Mouse (Mus musculus) CH12.LX (cell line): ENCODE measurements around the gene Coq6. TPM values are rescaled to one million over a fixed set of nuclear protein-coding genes. Genes with fewer than 3 reads are reported as not detected.
A peak's percentile ranks its signal among the peaks of the same experiment; 100 is the strongest.

ENCODE experiments used
- DNase-seq: peaks from one replicate; pipeline ENCODE4 v3.0.0-alpha.2; 2013; ENCODE audit errors: extremely low read depth
- H3K27ac ChIP-seq: 2 replicates; pipeline ENCODE4 v1.5.1; 2012; ENCODE audit warnings: low read depth, mild to moderate bottlenecking, control low read depth, moderate library complexity; ENCODE audit not compliant: insufficient read depth
- H3K27me3 ChIP-seq: replicated peaks from 2 replicates; pipeline ENCODE3; 2012; ENCODE audit warnings: inconsistent platforms
- H3K36me3 ChIP-seq, 2 experiments: replicated peaks in 1 of 2; 2 replicates each; pipeline versions ENCODE3 to v1.6.1; 2012; ENCODE audit warnings: inconsistent platforms in 1 of 2, low read length in 1 of 2, mild to moderate bottlenecking in 1 of 2, mixed read lengths in 1 of 2, moderate library complexity in 1 of 2; ENCODE audit not compliant: control insufficient read depth in 1 of 2, insufficient read depth in 1 of 2
- H3K4me1 ChIP-seq, 2 experiments: 2 replicates each; pipeline ENCODE4 v1.6.1; 2012; ENCODE audit warnings: inconsistent platforms in 1 of 2, moderate library complexity in 1 of 2; ENCODE audit not compliant: insufficient read depth in 2 of 2, control insufficient read depth in 1 of 2
- H3K4me2 ChIP-seq: 2 replicates; pipeline ENCODE4 v1.6.1; 2012; ENCODE audit warnings: low read depth, mild to moderate bottlenecking, control low read depth; ENCODE audit not compliant: poor library complexity, insufficient read depth, severe bottlenecking
- H3K4me3 ChIP-seq, 3 experiments: fragments of 150-350 bp in 1 of 3; sonication (generic) in 1 of 3; replicated peaks in 1 of 3; 2 replicates each; pipeline versions ENCODE3 to v1.5.1; 2011 to 2012; ENCODE audit warnings: low read depth in 2 of 3, low read length in 2 of 3, mild to moderate bottlenecking in 2 of 3, moderate library complexity in 2 of 3, control low read depth in 1 of 3, improper control_type of control experiment in 1 of 3, inconsistent platforms in 1 of 3, mixed read lengths in 1 of 3; ENCODE audit not compliant: poor library complexity in 1 of 3
- H3K79me2 ChIP-seq: replicated peaks from 2 replicates; pipeline ENCODE4 v1.6.1; 2012; ENCODE audit warnings: mild to moderate bottlenecking, moderate library complexity; ENCODE audit not compliant: control insufficient read depth, poor library complexity, insufficient read depth, severe bottlenecking; ENCODE audit errors: extremely low read depth
- H3K9ac ChIP-seq: 2 replicates; pipeline ENCODE4 v1.6.1; 2012; ENCODE audit warnings: low read depth, mild to moderate bottlenecking, control low read depth, moderate library complexity; ENCODE audit not compliant: insufficient read depth
- H3K9me3 ChIP-seq: replicated peaks from 2 replicates; pipeline ENCODE3; 2012; ENCODE audit warnings: low read length, inconsistent platforms, mixed read lengths
- BHLHE40 ChIP-seq: IDR thresholded peaks from 2 replicates; pipeline ENCODE4 v1.6.1; 2011; ENCODE audit warnings: mild to moderate bottlenecking, low read depth, low read length, improper control_type of control experiment
- CHD2 ChIP-seq: IDR thresholded peaks from 2 replicates; pipeline ENCODE4 v1.6.1; 2011; ENCODE audit warnings: low read length, improper control_type of control experiment
- CTCF ChIP-seq, 2 experiments: IDR thresholded peaks in 1 of 2; conservative IDR thresholded peaks in 1 of 2; 2 replicates each; pipeline ENCODE4 v1.5.1; 2011 to 2012; ENCODE audit warnings: low read depth in 2 of 2, low read length in 2 of 2, improper control_type of control experiment in 1 of 2, inconsistent platforms in 1 of 2, mild to moderate bottlenecking in 1 of 2, moderate library complexity in 1 of 2
- E2F4 ChIP-seq: IDR thresholded peaks from 2 replicates; pipeline ENCODE4 v1.6.1; 2011; ENCODE audit warnings: low read depth, low read length, improper control_type of control experiment; ENCODE audit not compliant: insufficient replicate concordance
- ELF1 ChIP-seq: IDR thresholded peaks from 2 replicates; pipeline ENCODE4 v1.6.1; 2014; ENCODE audit warnings: low read depth, mild to moderate bottlenecking, inconsistent platforms, low read length, improper control_type of control experiment
- ETS1 ChIP-seq: conservative IDR thresholded peaks from 2 replicates; pipeline ENCODE4 v1.6.1; 2012; ENCODE audit warnings: low read depth, mild to moderate bottlenecking, inconsistent platforms, low read length, improper control_type of control experiment, moderate library complexity
- GABPA ChIP-seq: IDR thresholded peaks from 2 replicates; pipeline ENCODE4 v1.6.1; 2012; ENCODE audit warnings: low read depth, low read length, improper control_type of control experiment, inconsistent platforms; ENCODE audit not compliant: insufficient replicate concordance
- HCFC1 ChIP-seq: IDR thresholded peaks from 2 replicates; pipeline ENCODE4 v1.6.1; 2012; ENCODE audit warnings: low read depth, mild to moderate bottlenecking, inconsistent platforms, low read length, improper control_type of control experiment
- IRF4 ChIP-seq: IDR thresholded peaks from 2 replicates; pipeline ENCODE4 v1.6.1; 2014; ENCODE audit warnings: low read depth, mild to moderate bottlenecking, inconsistent platforms, low read length, improper control_type of control experiment
- KAT2A ChIP-seq: IDR thresholded peaks from 2 replicates; pipeline ENCODE4 v1.6.1; 2012; ENCODE audit warnings: low read length, improper control_type of control experiment, inconsistent platforms; ENCODE audit not compliant: insufficient replicate concordance
- MAFK ChIP-seq: IDR thresholded peaks from 2 replicates; pipeline ENCODE4 v1.6.1; 2011; ENCODE audit warnings: low read length, improper control_type of control experiment; ENCODE audit not compliant: insufficient replicate concordance
- MAX ChIP-seq: IDR thresholded peaks from 2 replicates; pipeline ENCODE4 v1.6.1; 2011; ENCODE audit warnings: low read length, improper control_type of control experiment
- MEF2A ChIP-seq: IDR thresholded peaks from 2 replicates; pipeline ENCODE4 v1.6.1; 2014; ENCODE audit warnings: low read depth, mild to moderate bottlenecking, inconsistent platforms, low read length, improper control_type of control experiment, borderline replicate concordance
- MXI1 ChIP-seq: IDR thresholded peaks from 2 replicates; pipeline ENCODE4 v1.6.1; 2011; ENCODE audit warnings: mild to moderate bottlenecking, low read depth, low read length, improper control_type of control experiment
- MYC ChIP-seq: IDR thresholded peaks from 2 replicates; pipeline ENCODE4 v1.6.1; 2011; ENCODE audit warnings: low read depth, mild to moderate bottlenecking, improper control_type of control experiment, low read length
- NELFE ChIP-seq: IDR thresholded peaks from 2 replicates; pipeline ENCODE4 v1.6.1; 2011; ENCODE audit warnings: low read depth, low read length, improper control_type of control experiment
- NRF1 ChIP-seq: IDR thresholded peaks from 2 replicates; pipeline ENCODE4 v1.6.1; 2014; ENCODE audit warnings: low read depth, mild to moderate bottlenecking, inconsistent platforms, low read length, improper control_type of control experiment, moderate library complexity
- POLR2A ChIP-seq: IDR thresholded peaks from 2 replicates; pipeline ENCODE4 v1.6.1; 2011; ENCODE audit warnings: low read depth, mild to moderate bottlenecking, improper control_type of control experiment, low read length
- RAD21 ChIP-seq: IDR thresholded peaks from 2 replicates; pipeline ENCODE4 v1.6.1; 2011; ENCODE audit warnings: low read depth, mild to moderate bottlenecking, low read length, improper control_type of control experiment, moderate library complexity
- RCOR1 ChIP-seq: conservative IDR thresholded peaks from 2 replicates; pipeline ENCODE4 v1.6.1; 2012; ENCODE audit warnings: low read depth, mild to moderate bottlenecking, inconsistent platforms, low read length, improper control_type of control experiment
- SIN3A ChIP-seq: IDR thresholded peaks from 2 replicates; pipeline ENCODE4 v1.6.1; 2012; ENCODE audit warnings: low read length, improper control_type of control experiment, inconsistent platforms
- TBP ChIP-seq: conservative IDR thresholded peaks from 2 replicates; pipeline ENCODE4 v1.6.1; 2011; ENCODE audit warnings: low read depth, low read length, improper control_type of control experiment
- TCF12 ChIP-seq: IDR thresholded peaks from 2 replicates; pipeline ENCODE4 v1.6.1; 2014; ENCODE audit warnings: low read depth, mild to moderate bottlenecking, inconsistent platforms, low read length, improper control_type of control experiment
- UBTF ChIP-seq: IDR thresholded peaks from 2 replicates; pipeline ENCODE4 v1.6.1; 2012; ENCODE audit warnings: low read depth, mild to moderate bottlenecking, inconsistent platforms, low read length, improper control_type of control experiment, moderate library complexity
- USF1 ChIP-seq: IDR thresholded peaks from 2 replicates; pipeline ENCODE4 v1.6.1; 2014; ENCODE audit warnings: low read depth, mild to moderate bottlenecking, inconsistent platforms, low read length, improper control_type of control experiment
- ZC3H11A ChIP-seq: IDR thresholded peaks from 2 replicates; pipeline ENCODE4 v1.6.1; 2012; ENCODE audit warnings: low read depth, mild to moderate bottlenecking, inconsistent platforms, low read length, improper control_type of control experiment
- ZKSCAN1 ChIP-seq: IDR thresholded peaks from 2 replicates; pipeline ENCODE4 v1.6.1; 2012; ENCODE audit warnings: low read depth, inconsistent platforms, low read length, improper control_type of control experiment, borderline replicate concordance
- ZMIZ1 ChIP-seq: IDR thresholded peaks from 2 replicates; pipeline ENCODE4 v1.6.1; 2012; ENCODE audit warnings: low read depth, mild to moderate bottlenecking, inconsistent platforms, low read length, improper control_type of control experiment
- ZNF384 ChIP-seq: IDR thresholded peaks from 2 replicates; pipeline ENCODE4 v1.6.1; 2012; ENCODE audit warnings: low read depth, low read length, improper control_type of control experiment, inconsistent platforms
- dilution Hi-C: fragments of 300-500 bp; cut with MboI; formaldehyde crosslinking; loops from 2 replicates; pipeline ENCODE4 v1.14.3; 2020; ENCODE audit warnings: low sequenced_read_pairs; ENCODE audit not compliant: extremely low pct_unique_long_range_greater_than_20kb, extremely low pct_ligation_motif_present
- in situ Hi-C: fragments of 300-500 bp; cut with MboI; formaldehyde crosslinking; loops from 3 replicates; pipeline ENCODE4 v1.14.3; 2019; ENCODE audit warnings: low sequenced_read_pairs, low pct_ligation_motif_present, low pct_unique_long_range_greater_than_20kb, mixed read lengths
- polyA plus RNA-seq: library from polyadenylated mRNA; unstranded; fragments of >175 nt; gene quantifications from 2 replicates; pipeline ENCODE4 v1.2.1, GENCODE M21; 2012; ENCODE audit warnings: low read depth; ENCODE audit not compliant: insufficient read length
- total RNA-seq, 2 experiments: library from RNA; depleted of rRNA; stranded (reverse); fragments of 300-350 nt in 1 of 2; fragments of >200 nt in 1 of 2; gene quantifications; 2 replicates each; pipeline ENCODE4 v1.2.3; 2012 to 2014

Coq6 gene
- total and polyA plus RNA-seq, 3 experiments, result 23.6 to 37.8 (median 31.9) TPM

DNA sequence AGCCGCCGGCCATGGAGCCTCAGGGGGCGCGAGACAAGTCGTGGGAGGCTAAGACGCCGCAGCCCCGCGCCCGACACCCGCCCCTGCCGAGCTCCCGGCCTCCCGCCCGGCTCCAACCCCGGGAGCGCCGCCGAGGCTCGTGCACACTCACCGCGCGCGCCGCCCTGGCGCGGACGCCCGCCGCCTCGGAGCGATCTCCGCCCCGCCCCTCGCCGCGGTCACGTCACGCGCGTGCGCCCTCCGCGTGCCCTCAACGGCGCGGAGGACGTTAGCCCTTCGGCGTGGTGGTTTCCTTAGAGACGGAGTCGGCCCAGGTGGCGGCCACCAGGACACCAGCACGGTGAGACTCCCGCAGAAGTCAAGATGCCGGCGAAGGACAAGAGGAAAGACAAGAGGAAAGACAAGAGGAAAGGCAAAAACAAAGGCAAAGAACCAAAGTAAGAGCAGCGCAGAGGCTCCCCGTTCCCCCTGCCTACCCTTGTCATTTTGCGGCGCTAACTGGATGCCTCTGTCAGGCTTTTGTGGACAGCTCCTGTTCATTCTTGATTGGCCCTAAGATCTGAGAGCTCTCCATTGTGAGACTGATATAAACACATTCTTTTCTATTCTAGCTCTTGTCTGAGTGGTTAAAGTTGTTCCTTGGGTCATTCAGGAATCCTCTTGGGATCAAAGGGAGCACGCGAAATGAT lies 47.5 kb downstream of the Coq6 start, which contains the start of the genes Entpd5 and Bbof1 (continued):
- TF ChIP-seq HCFC1 (no peak), ZNF384 (no peak), ZC3H11A (no peak), RCOR1 (no peak), IRF4 (0 out of 2 replicates have a peak, but pooled peaks have one; percentile 3), MXI1 (peak; percentile 91), MAFK (no peak), CTCF (conservative IDR thresholded peaks at IDR 0.05 in 1 of 2, IDR thresholded peaks at IDR 0.05 in 1 of 2; ENCODE audit: low read depth in 2 of 2, low read length in 2 of 2) (no peak), MEF2A (no peak), SIN3A (peak; percentile 76), E2F4 (no peak)

DNA sequence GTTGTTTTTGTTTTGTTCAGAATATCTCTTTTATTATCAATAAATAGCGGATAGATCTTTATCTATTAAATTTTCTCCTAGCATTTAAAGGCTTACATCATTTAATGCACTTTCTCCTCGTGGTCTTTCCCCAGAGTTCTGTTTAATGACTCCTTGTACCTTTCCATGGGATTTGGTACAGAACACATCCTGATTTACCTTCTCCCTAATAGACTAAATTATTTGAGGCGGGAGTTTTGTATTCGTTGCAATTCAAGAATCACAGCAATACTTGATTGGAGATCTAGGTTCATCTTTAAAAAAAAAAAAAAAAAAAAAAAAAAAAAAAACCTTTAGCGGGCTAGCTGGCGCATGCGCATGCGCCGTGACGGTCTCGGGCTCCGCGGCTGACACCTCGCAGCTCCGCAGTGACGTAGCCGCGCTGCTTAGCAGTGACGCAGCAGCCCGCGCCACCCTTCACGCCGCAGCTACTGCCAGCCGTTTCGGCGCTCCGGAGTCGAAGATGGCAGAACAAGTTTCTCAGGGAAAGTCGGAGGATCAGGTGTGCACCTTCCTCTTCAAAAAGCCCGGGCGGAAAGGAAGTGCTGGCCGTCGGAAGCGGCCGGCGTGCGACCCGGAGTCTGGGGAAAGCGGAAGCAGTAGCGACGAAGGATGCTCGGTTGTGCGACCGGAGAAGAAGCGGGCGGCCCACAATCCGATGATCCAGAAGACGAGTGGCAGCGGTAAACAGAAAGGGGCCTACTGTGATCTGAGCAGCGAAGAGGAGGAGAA lies 55.6 kb downstream of the Coq6 start, which contains the start of gene Rnf113a2:
Rnf113a2 (plus strand) TSS at position 363 of the 771 bp plus-strand sequence.
- in situ Hi-C loops, result no loop called here
- no peaks in the 10 kb centered on the region for H3K79me2 ChIP-seq
- DNase-seq, result peak; percentile 86
- no peak within 1 kb of the TSS for H3K27ac ChIP-seq
- no peaks in the 10 kb centered on the region for H3K27me3 ChIP-seq
- TF ChIP-seq TCF12 (peak; percentile 71), KAT2A (0 out of 2 replicates have a peak, but pooled peaks have one; percentile 67), RAD21 (no peak), ZMIZ1 (no peak; the same call in 1 of the 2 replicates), SIN3A (no peak), UBTF (no peak), IRF4 (peak; percentile 46; the same call in 1 of the 2 replicates), GABPA (0 out of 2 replicates have a peak, but pooled peaks have one; percentile 13), TBP (peak; percentile 21; the same call in 1 of the 2 replicates), ETS1 (peak; percentile 55; the same call in 1 of the 2 replicates), E2F4 (no peak; the same call in 1 of the 2 replicates), NELFE (peak; percentile 82), ELF1 (peak; percentile 79), MYC (0 out of 2 replicates have a peak, but pooled peaks have one; percentile 19), POLR2A (peak; percentile 84), MAX (peak; percentile 76; the same call in 1 of the 2 replicates), USF1 (no peak), BHLHE40 (0 out of 2 replicates have a peak, but pooled peaks have one; percentile 37), CHD2 (no peak), ZKSCAN1 (no peak), MXI1 (peak; percentile 63; the same call in 1 of the 2 replicates), HCFC1 (peak; percentile 73), NRF1 (peak; percentile 91), ZNF384 (peak; percentile 100), ZC3H11A (no peak)
- TF ChIP-seq, all 38 proteins: peak for 16
- H3K4me1 ChIP-seq, result peaks cover 0 to 21% of the 10 kb centered on the region in 2 experiments; a peak in 2 of 4 replicates
- dilution Hi-C loops, result no loop called here
- H3K4me2 ChIP-seq, result peak within 1 kb of the TSS; percentile 59
- H3K36me3 ChIP-seq, result peaks cover 0 to 2% of the 10 kb centered on the region in 2 experiments
- H3K4me3 ChIP-seq, result peak within 1 kb of the TSS; percentile 44 to 78 (median 55)
- no peaks in the 10 kb centered on the region for H3K9me3 ChIP-seq
- peak within 1 kb of the TSS; percentile 82 for H3K9ac ChIP-seq
